Mouse (Mus musculus): Measurements from ENCODE around the gene Gm36079.
"Not testable (repeated sequence)": the region's sequence is repeated elsewhere in the genome, so short reads cannot be mapped to it uniquely, and the experiment has no call there.

DNA sequence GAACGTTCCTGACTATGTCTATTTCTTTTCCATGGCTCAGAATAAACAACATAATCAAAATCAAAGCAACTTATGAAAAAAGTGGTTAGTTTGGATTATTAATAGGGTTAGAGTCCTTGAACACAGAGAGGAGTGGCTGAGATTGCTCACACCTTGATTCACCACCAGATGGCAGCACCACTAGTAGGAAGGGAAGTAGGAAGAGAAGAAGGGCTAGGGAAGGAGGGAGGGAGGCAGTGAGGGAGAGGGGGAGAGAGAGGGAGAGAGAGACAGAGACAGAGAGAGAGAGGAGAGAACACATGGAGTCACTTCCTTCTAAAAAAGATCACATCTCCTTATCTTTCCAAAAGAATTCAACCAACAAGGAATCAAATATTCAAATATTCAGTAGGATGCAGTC lies 14.3 kb upstream of the Gm36079 start:
- not testable (repeated sequence) for TF ChIP-seq CTCF (IDR thresholded peaks at IDR 0.05 in 2 of 3, conservative IDR thresholded peaks at IDR 0.05 in 1 of 3; ENCODE audit: control insufficient read depth in 1 of 3, insufficient read depth in 1 of 3, low read depth in 2 of 3, low read length in 3 of 3, poor library complexity in 1 of 3, severe bottlenecking in 1 of 3); RCOR1 (IDR thresholded peaks at IDR 0.05; ENCODE audit: low read depth, low read length); JUND (IDR thresholded peaks at IDR 0.05; ENCODE audit: low read depth, low read length); MAFK (IDR thresholded peaks at IDR 0.05; ENCODE audit: borderline replicate concordance, low read depth, low read length); TAL1 (IDR thresholded peaks at IDR 0.05; ENCODE audit: low read length); MXI1 (IDR thresholded peaks at IDR 0.05; ENCODE audit: low read depth, low read length); ZMIZ1 (IDR thresholded peaks at IDR 0.05; ENCODE audit: low read depth, low read length); ELF1 (IDR thresholded peaks at IDR 0.05; ENCODE audit: low read depth, low read length); GATA1 (IDR thresholded peaks at IDR 0.05; ENCODE audit: low read depth, low read length); POLR2A (IDR thresholded peaks at IDR 0.05; ENCODE audit: control insufficient read depth in 1 of 2, insufficient read depth in 1 of 2, low read depth in 1 of 2, low read length in 2 of 2, poor library complexity in 1 of 2); BHLHE40 (IDR thresholded peaks at IDR 0.05; ENCODE audit: borderline replicate concordance, low read depth, low read length); ZKSCAN1 (IDR thresholded peaks at IDR 0.05; ENCODE audit: low read depth, low read length)

Data from MEL (cell line).